Mouse (Mus musculus) small intestine, adult 2 months (tissue): ENCODE data around the gene Irf2bpl. TPM values are rescaled to one million over a fixed set of nuclear protein-coding genes. Genes with fewer than 3 reads are reported as not detected.
A peak's percentile ranks its signal among the peaks of the same experiment; 100 is the strongest.

Source experiments
- H3K27ac ChIP-seq: fragments of 200-500 bp; 2 replicates; pipeline ENCODE4 v1.5.1; 2012; ENCODE audit warnings: low read depth, low read length, control low read depth, inconsistent platforms; ENCODE audit not compliant: insufficient read depth
- H3K27me3 ChIP-seq: fragments of 200-500 bp; 2 replicates; pipeline ENCODE4 v1.6.1; 2012; ENCODE audit warnings: mild to moderate bottlenecking, moderate library complexity, low read length, inconsistent platforms; ENCODE audit not compliant: control insufficient read depth, insufficient read depth
- H3K36me3 ChIP-seq: fragments of 200-500 bp; 2 replicates; pipeline ENCODE4 v1.6.1; 2012; ENCODE audit warnings: mild to moderate bottlenecking, low read length, control low read depth, inconsistent platforms; ENCODE audit not compliant: control insufficient read depth, insufficient read depth
- H3K4me1 ChIP-seq: fragments of 200-500 bp; 2 replicates; pipeline ENCODE4 v1.6.1; 2012; ENCODE audit warnings: low read length, inconsistent platforms, mixed read lengths; ENCODE audit not compliant: control insufficient read depth, insufficient read depth, insufficient read length
- H3K4me3 ChIP-seq: fragments of 200-500 bp; 2 replicates; pipeline ENCODE4 v1.5.1; 2012; ENCODE audit warnings: low read depth, mild to moderate bottlenecking, control low read depth, inconsistent platforms, low read length, moderate library complexity
- CTCF ChIP-seq: fragments of 200-500 bp; IDR thresholded peaks from 2 replicates; pipeline ENCODE4 v1.5.1; 2012; ENCODE audit warnings: low read depth, mild to moderate bottlenecking, control low read depth, inconsistent platforms, low read length, moderate library complexity, mixed read lengths; ENCODE audit not compliant: insufficient replicate concordance, insufficient read length; ENCODE audit errors: extremely low read depth
- POLR2A ChIP-seq: fragments of 200-500 bp; IDR thresholded peaks from 2 replicates; pipeline ENCODE4 v1.6.1; 2012; ENCODE audit warnings: low read depth, mild to moderate bottlenecking, control low read depth, inconsistent platforms, low read length, moderate library complexity
- WGBS: fragments of 180-500 bp; shearing (Covaris S2); methylation state at CpG from one replicate; pipeline ENCODE4 v1.1.7; 2018; 5-methylcytosine and 5-hydroxymethylcytosine counted together
- polyA plus RNA-seq: library from polyadenylated mRNA; depleted of rRNA; stranded (reverse); fragments of >200 nt; gene quantifications from 2 replicates; pipeline ENCODE4 v1.2.3, GENCODE M21; 2012

The Irf2bpl gene
- polyA plus RNA-seq, 1 experiment: 30.5 TPM

GRCm38 (mm10) chr12:86896921-86897512, 12.4 kb upstream of the Irf2bpl start:
- H3K27me3 ChIP-seq: no peaks in the 10 kb centered on the region
- WGBS: 42% methylated on average over 7 of the region's 7 CpGs
- peaks cover 17% of the 10 kb centered on the region for H3K4me1 ChIP-seq
- H3K4me3 ChIP-seq: no peak overlapping the region
- H3K36me3 ChIP-seq: no peaks in the 10 kb centered on the region
- H3K27ac ChIP-seq: peak overlapping the region; percentile 59
- TF ChIP-seq POLR2A (no peak), CTCF (no peak)

GRCm38 (mm10) chr12:86896441-86896890, 11.9 kb upstream of the Irf2bpl start:
- H3K27me3 ChIP-seq: no peaks in the 10 kb centered on the region
- H3K4me3 ChIP-seq: no peak overlapping the region
- WGBS: 49% methylated on average over 7 of the region's 7 CpGs
- TF ChIP-seq POLR2A (no peak), CTCF (no peak)
- peak overlapping the region; percentile 59 for H3K27ac ChIP-seq
- no peaks in the 10 kb centered on the region for H3K36me3 ChIP-seq
- peaks cover 17% of the 10 kb centered on the region for H3K4me1 ChIP-seq

GRCm38 (mm10) chr12:86895703-86896409, 11.3 kb upstream of the Irf2bpl start:
- Histone ChIP-seq H3K27ac (no peak overlapping the region), H3K36me3 (no peaks in the 10 kb centered on the region), H3K4me1 (peaks cover 21% of the 10 kb centered on the region), H3K27me3 (no peaks in the 10 kb centered on the region), H3K4me3 (no peak overlapping the region)
- 42% methylated on average over 4 of the region's 4 CpGs for WGBS
- TF ChIP-seq POLR2A: no peak
- no peak for TF ChIP-seq CTCF

- peaks cover 25% of the 10 kb centered on the region for H3K4me1 ChIP-seq
- H3K36me3 ChIP-seq: no peaks in the 10 kb centered on the region
- peak overlapping the region; percentile 51 for H3K4me3 ChIP-seq
- peak overlapping the region; percentile 91 for H3K27ac ChIP-seq
- under 1% methylated on average over 12 of the region's 12 CpGs for WGBS
- TF ChIP-seq POLR2A (no peak), CTCF (no peak)
- H3K27me3 ChIP-seq: no peaks in the 10 kb centered on the region
These were observed 10.3 kb upstream of the Irf2bpl start for GRCm38 (mm10) chr12:86894841-86895428.

GRCm38 (mm10) chr12:86894184-86894839, 9.7 kb upstream of the Irf2bpl start:
- Histone ChIP-seq H3K27ac (peak overlapping the region; percentile 91), H3K4me3 (peak overlapping the region; percentile 51), H3K36me3 (no peaks in the 10 kb centered on the region), H3K27me3 (no peaks in the 10 kb centered on the region), H3K4me1 (peaks cover 25% of the 10 kb centered on the region)
- WGBS: under 1% methylated on average over 22 of the region's 26 CpGs
- TF ChIP-seq POLR2A: no peak
- no peak for TF ChIP-seq CTCF

- Histone ChIP-seq H3K27me3 (no peaks in the 10 kb centered on the region), H3K4me3 (peak overlapping the region; percentile 48), H3K27ac (peak overlapping the region; percentile 91), H3K36me3 (no peaks in the 10 kb centered on the region), H3K4me1 (peaks cover 29% of the 10 kb centered on the region)
- TF ChIP-seq CTCF (no peak), POLR2A (no peak)
- WGBS: 3% methylated on average over 20 of the region's 20 CpGs
These were observed 9.0 kb upstream of the Irf2bpl start for GRCm38 (mm10) chr12:86893326-86894183.
